Mouse (Mus musculus): ENCODE measurements around the gene Hnrnph1.

DNA sequence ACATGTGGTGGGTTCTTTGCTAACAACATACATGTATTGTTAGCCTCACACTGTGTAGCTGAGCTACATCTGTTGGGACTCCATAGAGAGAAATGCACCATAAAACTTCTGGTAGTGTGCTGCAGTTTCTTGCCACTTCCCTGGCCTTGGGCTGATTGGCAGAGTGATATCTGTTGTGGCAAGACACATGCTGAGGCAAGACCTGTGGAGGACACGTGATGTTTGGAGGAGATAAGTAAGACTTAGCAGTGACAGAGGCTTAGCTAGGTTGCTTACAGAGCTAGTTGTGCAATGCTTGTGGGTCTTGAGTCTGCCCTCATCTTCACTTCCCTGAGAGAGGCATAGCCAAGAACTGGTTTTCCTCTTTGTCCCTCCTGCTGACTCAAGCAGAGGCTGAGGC is 21.4 kb upstream of the Hnrnph1 start:
- TF ChIP-seq CTCF (conservative IDR thresholded peaks at IDR 0.05; ENCODE audit: low read length) (no peak), POU5F1 (IDR thresholded peaks at IDR 0.05; ENCODE audit: borderline replicate concordance, low read length) (no peak)

All from E14TG2a.4 (cell line).